Mouse (Mus musculus) small intestine, adult 2 months (tissue): Measurements from ENCODE around the gene Olfr5.

Source experiments
- CTCF ChIP-seq: fragments of 200-500 bp; IDR thresholded peaks from 2 replicates; pipeline ENCODE4 v1.5.1; 2012; ENCODE audit warnings: low read depth, mild to moderate bottlenecking, control low read depth, inconsistent platforms, low read length, moderate library complexity, mixed read lengths; ENCODE audit not compliant: insufficient replicate concordance, insufficient read length; ENCODE audit errors: extremely low read depth
- POLR2A ChIP-seq: fragments of 200-500 bp; IDR thresholded peaks from 2 replicates; pipeline ENCODE4 v1.6.1; 2012; ENCODE audit warnings: low read depth, mild to moderate bottlenecking, control low read depth, inconsistent platforms, low read length, moderate library complexity

- no peak for TF ChIP-seq CTCF
- TF ChIP-seq POLR2A, result no peak
These were observed 30.9 kb downstream of the Olfr5 start, which contains the start of gene Olfr1336 for GRCm38 (mm10) chr7:6455868-6456267.
